Mouse (Mus musculus) hindbrain, embryonic 16.5 days (tissue): Measurements from ENCODE around the gene Dlgap5. TPM values are rescaled to one million over a fixed set of nuclear protein-coding genes. Genes with fewer than 3 reads are reported as not detected.

Experiments used
- ATAC-seq: fragments of 200-750 bp; cut with Nextera tagmentation; 2 replicates; pipeline ENCODE4 v1.8.0; 2017; ENCODE audit warnings: moderate TSS enrichment, moderate library complexity
- H3K27ac ChIP-seq: fragments of 300-500 bp; sonication (generic); 2 replicates; pipeline ENCODE4 v1.5.1; 2014; ENCODE audit warnings: low read depth, mild to moderate bottlenecking, control low read depth, low read length, moderate library complexity
- H3K27me3 ChIP-seq: fragments of 300-500 bp; sonication (generic); replicated peaks from 2 replicates; pipeline ENCODE4 v1.6.1; 2014; ENCODE audit warnings: low read length; ENCODE audit not compliant: control insufficient read depth, insufficient read depth
- H3K36me3 ChIP-seq: fragments of 300-500 bp; sonication (generic); 2 replicates; pipeline ENCODE4 v1.6.1; 2014; ENCODE audit warnings: mild to moderate bottlenecking, low read length, moderate library complexity, mixed read lengths; ENCODE audit not compliant: control insufficient read depth, insufficient read depth
- H3K4me1 ChIP-seq: fragments of 300-500 bp; sonication (generic); 2 replicates; pipeline ENCODE4 v1.6.1; 2014; ENCODE audit warnings: low read depth, low read length; ENCODE audit not compliant: control insufficient read depth, insufficient read depth
- H3K4me2 ChIP-seq: fragments of 300-500 bp; sonication (generic); 2 replicates; pipeline ENCODE4 v1.6.1; 2014; ENCODE audit warnings: mild to moderate bottlenecking, low read length, control low read depth, moderate library complexity
- H3K4me3 ChIP-seq: fragments of 300-500 bp; sonication (generic); 2 replicates; pipeline ENCODE4 v1.5.1; 2014; ENCODE audit warnings: mild to moderate bottlenecking, low read length, control low read depth, moderate library complexity
- H3K9ac ChIP-seq: fragments of 300-500 bp; sonication (generic); 2 replicates; pipeline ENCODE4 v1.6.1; 2014; ENCODE audit warnings: low read depth, mild to moderate bottlenecking, control low read depth, low read length, moderate library complexity
- H3K9me3 ChIP-seq: fragments of 300-500 bp; sonication (generic); 2 replicates; pipeline ENCODE4 v1.6.1; 2014; ENCODE audit warnings: mild to moderate bottlenecking, low read length, moderate library complexity; ENCODE audit not compliant: control insufficient read depth
- WGBS: fragments of 180-500 bp; shearing (Covaris S2); extraction: QIAGEN DNeasy Blood & Tissue Kit; methylation state at CpG from one replicate; pipeline ENCODE4 v1.1.7; 2014; 5-methylcytosine and 5-hydroxymethylcytosine counted together
- polyA plus RNA-seq: library from polyadenylated mRNA; unstranded; fragments of >200 nt; fragmentation: Nextera tagmentation; extraction: Ambion mirVana; gene quantifications from 2 replicates; pipeline ENCODE4 v1.2.1, GENCODE M21; 2015

The Dlgap5 gene
- polyA plus RNA-seq, 1 experiment from 2014 or later = 6.3 TPM

DNA sequence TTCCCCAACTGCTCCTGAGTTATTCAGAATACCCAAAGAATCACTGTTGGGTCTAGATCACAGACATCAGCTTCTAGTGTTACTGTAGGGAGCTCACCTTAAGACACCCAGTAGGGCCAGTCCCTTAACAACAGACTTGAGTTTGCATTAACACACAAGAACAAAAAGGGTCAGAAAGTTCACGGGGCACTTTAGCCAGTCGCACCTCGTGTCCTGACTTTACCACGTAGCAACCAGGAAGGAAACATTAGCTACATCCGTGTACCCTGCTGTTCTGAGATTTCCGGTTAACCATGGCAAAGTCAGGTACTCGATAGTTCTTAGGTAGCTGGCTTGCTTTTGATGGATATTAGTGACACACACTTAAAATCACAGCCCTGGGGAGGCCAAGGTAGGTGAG is 34.3 kb downstream of the Dlgap5 start:
- Histone ChIP-seq H3K4me2 (no peak overlapping the region), H3K27me3 (no peaks in the 10 kb centered on the region), H3K9me3 (no peaks in the 10 kb centered on the region), H3K27ac (no peak overlapping the region), H3K4me3 (no peak overlapping the region), H3K36me3 (no peaks in the 10 kb centered on the region), H3K4me1 (no peaks in the 10 kb centered on the region), H3K9ac (no peak overlapping the region)
- ATAC-seq = no peak
- WGBS = 84% methylated on average over 7 of the region's 7 CpGs

DNA sequence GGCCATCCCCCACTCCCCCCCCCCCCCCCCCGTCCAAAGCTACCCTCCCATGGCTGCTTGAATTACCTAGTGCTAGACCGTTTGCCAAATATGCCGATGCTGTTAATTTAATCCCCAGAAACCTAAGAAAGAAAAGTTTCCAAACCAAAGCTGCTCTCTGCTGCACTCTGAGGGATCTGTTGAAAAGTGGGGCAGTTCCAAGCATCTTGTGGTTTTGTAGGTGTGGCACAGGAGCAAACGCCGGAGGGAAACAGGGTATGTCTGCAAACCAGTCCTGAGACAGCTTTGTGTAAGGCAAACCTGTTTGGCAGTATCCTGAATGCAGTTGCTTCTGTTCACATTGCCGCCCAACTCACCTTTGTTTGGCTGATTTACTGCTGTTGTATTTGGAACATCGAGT is 39.9 kb downstream of the Dlgap5 start:
- H3K4me3 ChIP-seq = no peak overlapping the region
- H3K4me2 ChIP-seq = no peak overlapping the region
- WGBS = 90% methylated on average over 7 of the region's 7 CpGs
- peaks cover 12% of the 10 kb centered on the region for H3K27me3 ChIP-seq
- H3K36me3 ChIP-seq = no peaks in the 10 kb centered on the region
- no peaks in the 10 kb centered on the region for H3K9me3 ChIP-seq
- H3K4me1 ChIP-seq = peaks cover 7% of the 10 kb centered on the region
- no peak overlapping the region for H3K9ac ChIP-seq
- no peak overlapping the region for H3K27ac ChIP-seq
- no peak for ATAC-seq

GRCm38 (mm10) chr14:47376526-47376925 is 41.7 kb downstream of the Dlgap5 start:
- WGBS = 83% methylated on average over 2 of the region's 2 CpGs
- ATAC-seq = no peak
- no peak overlapping the region for H3K4me3 ChIP-seq
- no peak overlapping the region for H3K27ac ChIP-seq
- H3K36me3 ChIP-seq = no peaks in the 10 kb centered on the region
- H3K9ac ChIP-seq = no peak overlapping the region
- no peak overlapping the region for H3K4me2 ChIP-seq
- H3K4me1 ChIP-seq = peaks cover 7% of the 10 kb centered on the region
- peaks cover 14% of the 10 kb centered on the region for H3K27me3 ChIP-seq
- H3K9me3 ChIP-seq = no peaks in the 10 kb centered on the region

GRCm38 (mm10) chr14:47373728-47374678 is 44.2 kb downstream of the Dlgap5 start:
- H3K4me3 ChIP-seq = peak overlapping the region; percentile 38
- peak overlapping the region; percentile 47 for H3K9ac ChIP-seq
- H3K36me3 ChIP-seq = no peaks in the 10 kb centered on the region
- no peak overlapping the region for H3K27ac ChIP-seq
- H3K27me3 ChIP-seq = peaks cover 14% of the 10 kb centered on the region
- ATAC-seq = peak; percentile 65
- peaks cover 7% of the 10 kb centered on the region for H3K4me1 ChIP-seq
- no peaks in the 10 kb centered on the region for H3K9me3 ChIP-seq
- H3K4me2 ChIP-seq = peak overlapping the region; percentile 79
- 17% methylated on average over 45 of the region's 49 CpGs for WGBS

- WGBS = 69% methylated on average over 6 of the region's 6 CpGs
- no peak for ATAC-seq
- no peak overlapping the region for H3K4me2 ChIP-seq
- H3K4me3 ChIP-seq = no peak overlapping the region
- no peaks in the 10 kb centered on the region for H3K36me3 ChIP-seq
- no peaks in the 10 kb centered on the region for H3K9me3 ChIP-seq
- no peak overlapping the region for H3K27ac ChIP-seq
- peaks cover 15% of the 10 kb centered on the region for H3K4me1 ChIP-seq
- H3K27me3 ChIP-seq = peaks cover 14% of the 10 kb centered on the region
- H3K9ac ChIP-seq = no peak overlapping the region
Observed at GRCm38 (mm10) chr14:47371689-47372088, 46.5 kb downstream of the Dlgap5 start.

- no peak for ATAC-seq
- no peak overlapping the region for H3K27ac ChIP-seq
- H3K9me3 ChIP-seq = no peaks in the 10 kb centered on the region
- no peak overlapping the region for H3K9ac ChIP-seq
- WGBS = 67% methylated on average over 3 of the region's 3 CpGs
- H3K4me1 ChIP-seq = peaks cover 15% of the 10 kb centered on the region
- H3K27me3 ChIP-seq = peaks cover 14% of the 10 kb centered on the region
- H3K4me2 ChIP-seq = no peak overlapping the region
- H3K4me3 ChIP-seq = no peak overlapping the region
- no peaks in the 10 kb centered on the region for H3K36me3 ChIP-seq
Observed at GRCm38 (mm10) chr14:47370790-47371189, 47.4 kb downstream of the Dlgap5 start.

GRCm38 (mm10) chr14:47369741-47370140 is 48.5 kb downstream of the Dlgap5 start:
- no peak overlapping the region for H3K27ac ChIP-seq
- 94% methylated on average over 5 of the region's 5 CpGs for WGBS

DNA sequence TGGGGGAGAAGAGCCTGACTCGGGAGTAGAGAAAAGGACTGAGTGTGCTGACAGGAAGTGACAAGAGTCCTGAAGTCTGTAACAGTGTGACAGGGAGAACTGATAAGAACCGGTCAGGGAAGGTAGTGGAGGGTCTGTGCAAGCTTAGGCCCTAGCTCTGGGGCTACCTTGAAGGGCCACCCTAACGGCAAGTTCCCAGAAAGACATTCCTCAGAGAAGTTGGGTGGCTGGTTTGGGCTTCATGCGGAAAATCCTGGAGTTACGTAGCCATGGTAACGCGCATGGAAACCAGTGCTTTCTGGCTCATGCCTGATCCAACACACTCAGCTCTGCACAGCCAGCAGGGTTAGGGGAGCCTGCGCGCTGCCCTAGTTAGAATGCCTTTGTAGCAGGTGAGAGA is 50.7 kb downstream of the Dlgap5 start, which contains the start of gene Lgals3:
Gene Lgals3, plus strand, starts transcription at position 291 of the 400 bp plus-strand sequence.
- peak within 1 kb of the TSS; percentile 46 for H3K4me2 ChIP-seq
- no peaks in the 10 kb centered on the region for H3K36me3 ChIP-seq
- peaks cover 8% of the 10 kb centered on the region for H3K4me1 ChIP-seq
- H3K4me3 ChIP-seq = no peak within 1 kb of the TSS
- ATAC-seq = peak; percentile 94
- no peaks in the 10 kb centered on the region for H3K27me3 ChIP-seq
- peak within 1 kb of the TSS; percentile 75 for H3K27ac ChIP-seq
- H3K9ac ChIP-seq = 0 out of 2 replicates have a peak within 1 kb of the TSS, but pooled peaks have one; percentile 29
- no peaks in the 10 kb centered on the region for H3K9me3 ChIP-seq
- WGBS = 27% methylated on average over 9 of the region's 9 CpGs

More at GRCm38 (mm10) chr14:47369741-47370140, 48.5 kb downstream of the Dlgap5 start:
- ATAC-seq = no peak
- no peak overlapping the region for H3K4me3 ChIP-seq
- peaks cover 14% of the 10 kb centered on the region for H3K27me3 ChIP-seq
- H3K9ac ChIP-seq = no peak overlapping the region
- H3K4me2 ChIP-seq = no peak overlapping the region
- H3K36me3 ChIP-seq = no peaks in the 10 kb centered on the region
- H3K9me3 ChIP-seq = no peaks in the 10 kb centered on the region
- peaks cover 15% of the 10 kb centered on the region for H3K4me1 ChIP-seq

DNA sequence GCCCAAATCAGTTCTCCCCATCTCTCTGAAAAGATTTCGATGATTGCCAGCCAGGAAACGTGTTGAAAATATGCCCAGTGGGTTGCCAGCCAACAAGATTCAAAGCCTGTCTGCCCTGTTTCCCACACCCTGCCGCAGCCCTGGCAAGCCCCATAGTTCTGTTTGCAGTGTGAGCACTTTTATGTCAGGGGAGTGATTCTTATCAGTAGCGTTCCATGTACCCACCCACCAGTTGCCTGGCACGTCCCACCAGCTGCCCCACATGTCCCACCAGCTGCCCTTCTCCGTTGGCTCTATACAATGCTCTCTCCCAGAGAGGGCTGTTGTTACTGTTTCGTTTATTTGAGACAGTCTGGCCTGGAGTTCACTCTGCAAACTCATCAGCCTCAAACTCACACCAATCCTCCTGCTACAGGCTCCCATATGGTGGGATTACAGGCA is 51.3 kb downstream of the Dlgap5 start:
- H3K9me3 ChIP-seq = no peaks in the 10 kb centered on the region
- 40% methylated on average over 7 of the region's 7 CpGs for WGBS
- H3K4me2 ChIP-seq = peak overlapping the region; percentile 6; the same call in 1 of the 2 replicates
- peak overlapping the region; percentile 62; the same call in 1 of the 2 replicates for H3K27ac ChIP-seq
- no peaks in the 10 kb centered on the region for H3K27me3 ChIP-seq
- no peak overlapping the region for H3K9ac ChIP-seq
- no peaks in the 10 kb centered on the region for H3K36me3 ChIP-seq
- H3K4me1 ChIP-seq = peaks cover 8% of the 10 kb centered on the region
- peak; percentile 70 for ATAC-seq
- no peak overlapping the region for H3K4me3 ChIP-seq
